Mouse (Mus musculus) heart, embryonic 13.5 days (tissue): Measurements from ENCODE around the gene Orm3. TPM values are rescaled to one million over a fixed set of nuclear protein-coding genes. Genes with fewer than 3 reads are reported as not detected.

ENCODE experiments used
- ATAC-seq: fragments of 200-750 bp; cut with Nextera tagmentation; 2 replicates; pipeline ENCODE4 v1.8.0; 2017; ENCODE audit warnings: moderate TSS enrichment; ENCODE audit not compliant: insufficient number of reproducible peaks, low FRiP score, low TSS enrichment; ENCODE audit errors: extremely low read depth
- H3K27ac ChIP-seq: fragments of 300-500 bp; sonication (generic); replicated peaks from 2 replicates; pipeline ENCODE4 v1.5.1; 2015; ENCODE audit warnings: moderate library complexity, mild to moderate bottlenecking, inconsistent platforms
- H3K27me3 ChIP-seq: fragments of 300-500 bp; sonication (generic); replicated peaks from 2 replicates; pipeline ENCODE4 v1.6.1; 2015; ENCODE audit warnings: mild to moderate bottlenecking, inconsistent platforms
- H3K36me3 ChIP-seq: fragments of 300-500 bp; sonication (generic); 2 replicates; pipeline ENCODE4 v1.6.1; 2015; ENCODE audit warnings: mild to moderate bottlenecking, inconsistent platforms
- H3K4me1 ChIP-seq: fragments of 300-500 bp; sonication (generic); 2 replicates; pipeline ENCODE4 v1.6.1; 2015; ENCODE audit warnings: inconsistent platforms
- H3K4me2 ChIP-seq: fragments of 300-500 bp; sonication (generic); 2 replicates; pipeline ENCODE4 v1.6.1; 2015; ENCODE audit warnings: inconsistent platforms, mild to moderate bottlenecking, moderate library complexity
- H3K4me3 ChIP-seq: fragments of 300-500 bp; sonication (generic); 2 replicates; pipeline ENCODE4 v1.5.1; 2015; ENCODE audit warnings: moderate library complexity, mild to moderate bottlenecking, inconsistent platforms
- H3K9ac ChIP-seq: fragments of 300-500 bp; sonication (generic); 2 replicates; pipeline ENCODE4 v1.6.1; 2015; ENCODE audit warnings: inconsistent platforms, mild to moderate bottlenecking, moderate library complexity
- H3K9me3 ChIP-seq: fragments of 300-500 bp; sonication (generic); 2 replicates; pipeline ENCODE4 v1.6.1; 2016; ENCODE audit warnings: inconsistent platforms
- WGBS: fragments of 180-500 bp; shearing (Covaris S2); methylation state at CpG from one replicate; pipeline ENCODE4 v1.1.7; 2015; ENCODE audit warnings: mixed read lengths; 5-methylcytosine and 5-hydroxymethylcytosine counted together
- polyA plus RNA-seq: library from polyadenylated mRNA; unstranded; fragments of >200 nt; fragmentation: Nextera tagmentation; extraction: Ambion mirVana; gene quantifications from 2 replicates; pipeline ENCODE4 v1.2.1, GENCODE M21; 2015

The Orm3 gene
- polyA plus RNA-seq, 1 experiment from 2014 or later: not detected

DNA sequence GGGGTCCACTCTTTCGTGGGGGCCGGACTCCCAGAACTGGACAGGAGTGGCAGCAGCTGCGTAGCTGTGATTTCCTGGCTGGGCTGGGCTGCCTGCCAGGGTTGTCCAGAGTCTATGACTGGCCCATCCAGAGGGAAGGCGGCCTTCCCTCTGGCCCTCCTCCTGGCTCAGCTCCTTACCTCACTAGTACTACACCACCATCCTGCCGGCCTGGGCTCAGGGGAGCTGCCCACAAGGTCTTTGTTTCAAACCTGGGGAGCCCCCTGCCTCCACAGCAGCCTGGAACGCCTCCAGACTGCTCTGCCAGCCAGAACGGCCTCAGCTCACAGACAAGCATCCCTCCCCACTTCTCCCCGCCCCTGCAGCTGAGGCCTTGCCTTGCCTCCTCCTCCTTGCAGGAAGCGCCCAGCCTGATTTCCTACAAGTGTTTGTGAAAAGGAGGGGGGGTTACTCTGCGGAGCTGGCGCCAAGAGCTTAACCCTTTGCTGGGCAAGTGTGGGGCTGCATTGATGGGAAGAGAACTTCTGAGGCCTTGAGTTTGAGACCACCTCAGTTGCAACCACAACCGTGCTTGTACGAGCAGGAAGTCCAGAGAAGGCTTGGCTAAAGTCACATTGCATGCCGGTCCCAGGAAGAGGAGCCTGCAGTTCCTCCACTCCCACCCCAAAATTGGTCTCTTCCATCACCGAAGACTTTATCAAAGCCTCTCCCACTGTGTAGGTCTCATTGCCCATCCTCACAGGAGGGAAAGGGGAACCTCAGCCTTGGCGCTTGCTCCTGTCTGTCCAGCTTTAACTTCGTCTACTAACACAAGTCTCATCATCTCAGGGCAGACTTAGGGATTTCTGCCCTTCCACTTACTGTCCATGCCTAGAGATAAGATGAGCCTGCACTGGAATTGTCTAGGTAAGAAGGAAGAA, 47.3 kb downstream of the Orm3 start, which contains the start of gene Akna:
Akna (minus strand) TSS at position 315 of the 920 bp plus-strand sequence.
- peak; percentile 80 for ATAC-seq

GRCm38 (mm10) chr4:63404205-63404604, 48.2 kb downstream of the Orm3 start:
- Histone ChIP-seq H3K36me3 (no peaks in the 10 kb centered on the region), H3K9ac (0 out of 2 replicates have a peak overlapping the region, but pooled peaks have one; percentile 76), H3K4me1 (peaks cover 76% of the 10 kb centered on the region), H3K9me3 (no peaks in the 10 kb centered on the region), H3K4me3 (no peak overlapping the region), H3K27ac (peak overlapping the region; percentile 91), H3K27me3 (peaks cover 16% of the 10 kb centered on the region; the same call in 1 of the 2 replicates), H3K4me2 (peak overlapping the region; percentile 65)
- no peak for ATAC-seq
- WGBS: 52% methylated on average over 7 of the region's 7 CpGs

More for the DNA sequence above, 47.3 kb downstream of the Orm3 start, which contains the start of gene Akna:
- WGBS: 13% methylated on average over 17 of the region's 17 CpGs
- Histone ChIP-seq H3K9ac (peak within 1 kb of the TSS; percentile 76), H3K27ac (peak within 1 kb of the TSS; percentile 91), H3K4me2 (peak within 1 kb of the TSS; percentile 65), H3K4me3 (peak within 1 kb of the TSS; percentile 41), H3K36me3 (no peaks in the 10 kb centered on the region), H3K9me3 (no peaks in the 10 kb centered on the region), H3K4me1 (peaks cover 76% of the 10 kb centered on the region), H3K27me3 (peaks cover 13% of the 10 kb centered on the region; the same call in 1 of the 2 replicates)

GRCm38 (mm10) chr4:63405051-63405450, 49.1 kb downstream of the Orm3 start:
- Histone ChIP-seq H3K4me2 (no peak overlapping the region), H3K27ac (peak overlapping the region; percentile 28; the same call in 1 of the 2 replicates), H3K9ac (peak overlapping the region; percentile 26; the same call in 1 of the 2 replicates), H3K27me3 (peaks cover 16% of the 10 kb centered on the region; the same call in 1 of the 2 replicates), H3K4me1 (peaks cover 76% of the 10 kb centered on the region), H3K4me3 (no peak overlapping the region), H3K36me3 (no peaks in the 10 kb centered on the region), H3K9me3 (no peaks in the 10 kb centered on the region)
- no peak for ATAC-seq
- WGBS: 9% methylated on average over 7 of the region's 7 CpGs

GRCm38 (mm10) chr4:63405683-63406082, 49.7 kb downstream of the Orm3 start:
- ATAC-seq: no peak
- H3K36me3 ChIP-seq: no peaks in the 10 kb centered on the region
- no peaks in the 10 kb centered on the region for H3K9me3 ChIP-seq
- H3K27me3 ChIP-seq: peaks cover 16% of the 10 kb centered on the region; the same call in 1 of the 2 replicates
- 48% methylated on average over 4 of the region's 4 CpGs for WGBS
- peaks cover 72% of the 10 kb centered on the region for H3K4me1 ChIP-seq
- peak overlapping the region; percentile 26; the same call in 1 of the 2 replicates for H3K9ac ChIP-seq
- no peak overlapping the region for H3K27ac ChIP-seq
- no peak overlapping the region for H3K4me3 ChIP-seq
- no peak overlapping the region for H3K4me2 ChIP-seq

GRCm38 (mm10) chr4:63408247-63408646, 52.3 kb downstream of the Orm3 start:
- H3K27me3 ChIP-seq: peaks cover 12% of the 10 kb centered on the region; the same call in 1 of the 2 replicates
- H3K36me3 ChIP-seq: no peaks in the 10 kb centered on the region
- no peak overlapping the region for H3K4me3 ChIP-seq
- H3K4me2 ChIP-seq: peak overlapping the region; percentile 99; the same call in 1 of the 2 replicates
- H3K4me1 ChIP-seq: peaks cover 57% of the 10 kb centered on the region
- H3K27ac ChIP-seq: 0 out of 2 replicates have a peak overlapping the region, but pooled peaks have one; percentile 9
- no peaks in the 10 kb centered on the region for H3K9me3 ChIP-seq
- WGBS: 49% methylated on average over 7 of the region's 7 CpGs
- ATAC-seq: no peak
- peak overlapping the region; percentile 35; the same call in 1 of the 2 replicates for H3K9ac ChIP-seq

DNA sequence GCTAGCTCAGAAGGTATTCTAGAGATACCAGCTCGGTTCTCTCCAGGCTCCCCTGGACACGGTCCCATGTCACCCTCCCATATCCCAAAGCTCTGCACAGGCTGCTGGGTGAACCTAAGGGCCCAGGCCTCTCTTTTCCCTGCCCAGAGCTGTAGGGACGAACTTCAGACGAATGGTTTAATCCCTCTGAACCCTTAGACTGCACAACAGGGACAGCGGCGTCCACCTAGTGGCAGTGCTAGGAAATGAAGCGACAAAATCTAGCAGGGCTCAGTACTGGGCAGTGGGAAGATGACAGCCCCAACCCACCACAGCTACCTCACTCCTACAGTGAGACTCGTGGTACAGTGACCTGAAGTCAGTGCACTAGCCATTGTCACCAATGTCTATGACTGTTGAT, 52.7 kb downstream of the Orm3 start:
- Histone ChIP-seq H3K4me2 (peak overlapping the region; percentile 99), H3K9ac (peak overlapping the region; percentile 35; the same call in 1 of the 2 replicates)

More for the DNA sequence above, 52.7 kb downstream of the Orm3 start:
- Histone ChIP-seq H3K36me3 (no peaks in the 10 kb centered on the region), H3K27me3 (peaks cover 12% of the 10 kb centered on the region; the same call in 1 of the 2 replicates), H3K9me3 (no peaks in the 10 kb centered on the region), H3K4me3 (no peak overlapping the region), H3K27ac (0 out of 2 replicates have a peak overlapping the region, but pooled peaks have one; percentile 9), H3K4me1 (peaks cover 52% of the 10 kb centered on the region)
- ATAC-seq: no peak; the same call in 1 of the 2 replicates
- WGBS: 7% methylated on average over 8 of the region's 8 CpGs

Other genes with a start within 250 kb of the Orm3 start
- 3.2 and 26.2 TPM in 2 replicates for gene Ambp, start 201.4 kb upstream of the Orm3 start, polyA plus RNA-seq
- gene Kif12, start 184.0 kb upstream of the Orm3 start, polyA plus RNA-seq: 0.90 and 1.3 TPM in 2 replicates
- gene Col27a1, start 142.2 kb upstream of the Orm3 start, polyA plus RNA-seq: 3.7 and 4.2 TPM in 2 replicates
- not detected in 2 replicates for gene Orm1, start 11.6 kb upstream of the Orm3 start, polyA plus RNA-seq
- not detected in 2 replicates for gene Orm2, start 6.3 kb downstream of the Orm3 start, polyA plus RNA-seq
- 2.8 and 3.5 TPM in 2 replicates for gene Akna, start 47.2 kb downstream of the Orm3 start, polyA plus RNA-seq
- gene Whrn, start 139.8 kb downstream of the Orm3 start, polyA plus RNA-seq: 1.7 and 2.8 TPM in 2 replicates
- 188 and 212 TPM in 2 replicates for gene Atp6v1g1, start 188.6 kb downstream of the Orm3 start, polyA plus RNA-seq
- gene Tmem268, start 202.6 kb downstream of the Orm3 start, polyA plus RNA-seq: 4.0 and 4.1 TPM in 2 replicates
- gene Gm11213, start 249.1 kb downstream of the Orm3 start, polyA plus RNA-seq: not detected in 2 replicates